8 mouse cellular contexts compared by ENCODE assay signal in genomic region chr13:12502665-12503237, GRCm38 (mm10). TPM values are rescaled to one million over a fixed set of nuclear protein-coding genes. Genes with fewer than 3 reads are reported as not detected.
DNase-seq lines count a peak whose midpoint lies in the region; ATAC-seq and TF ChIP-seq lines count a peak whose summit lies in the region.
"Had no signal": no experiment of that assay in that cellular context is flagged by ENCODE, and none has a peak within 500 bp of the region (broad histone marks: within the 10 kb centered on the region; RNA-seq: fewer than 3 reads in every experiment).

No protein-coding gene starts in this region.

- H3K4me3 ChIP-seq in spleen, adult 2 months (ENCODE audit: extremely low read depth, insufficient read depth, insufficient read length): no peak overlapping the region
- H3K4me3 ChIP-seq in embryonic facial prominence, embryonic 12.5 days: no peak overlapping the region
- H3K4me3 ChIP-seq in limb, embryonic 12.5 days (replicated peaks): no peak overlapping the region
- H3K4me3 ChIP-seq in stomach, embryonic 15.5 days (replicated peaks): no peak overlapping the region
- no peak overlapping the region for H3K4me3 ChIP-seq in intestine, embryonic 16.5 days (ENCODE audit: low read length)

- no peak overlapping the region for H3K9ac ChIP-seq in embryonic facial prominence, embryonic 12.5 days
- no peak overlapping the region for H3K9ac ChIP-seq in limb, embryonic 12.5 days (replicated peaks)
- no peak overlapping the region for H3K9ac ChIP-seq in stomach, embryonic 15.5 days
- no peak overlapping the region for H3K9ac ChIP-seq in intestine, embryonic 16.5 days (ENCODE audit: low read depth, low read length)

- no peak overlapping the region for H3K4me2 ChIP-seq in embryonic facial prominence, embryonic 12.5 days (replicated peaks)
- H3K4me2 ChIP-seq in limb, embryonic 12.5 days: no peak overlapping the region
- no peak overlapping the region for H3K4me2 ChIP-seq in stomach, embryonic 15.5 days
- H3K4me2 ChIP-seq in intestine, embryonic 16.5 days (ENCODE audit: low read depth, low read length): no peak overlapping the region

- TF ChIP-seq CTCF in spleen, adult 2 months (IDR thresholded peaks at IDR 0.05; ENCODE audit: extremely low read depth, insufficient read depth, insufficient read length, insufficient replicate concordance): no peak

- TF ChIP-seq POLR2A in spleen, adult 2 months (IDR thresholded peaks at IDR 0.05; ENCODE audit: low read depth, low read length): no peak

- no peaks in the 10 kb centered on the region for H3K27me3 ChIP-seq in spleen, adult 2 months (ENCODE audit: control insufficient read depth, insufficient read depth, low read length)
- H3K27me3 ChIP-seq in embryonic facial prominence, embryonic 12.5 days: no peaks in the 10 kb centered on the region
- H3K27me3 ChIP-seq in limb, embryonic 12.5 days: no peaks in the 10 kb centered on the region
- H3K27me3 ChIP-seq in stomach, embryonic 15.5 days (replicated peaks): no peaks in the 10 kb centered on the region
- H3K27me3 ChIP-seq in intestine, embryonic 16.5 days (replicated peaks; ENCODE audit: control insufficient read depth, insufficient read depth, low read length): no peaks in the 10 kb centered on the region

- H3K27ac ChIP-seq in spleen, adult 2 months (ENCODE audit: insufficient read depth, low read length): peak overlapping the region; percentile 63
- peak overlapping the region; percentile 76 for H3K27ac ChIP-seq in embryonic facial prominence, embryonic 12.5 days
- H3K27ac ChIP-seq in limb, embryonic 12.5 days: 0 out of 2 replicates have a peak overlapping the region, but pooled peaks have one; percentile 41
- H3K27ac ChIP-seq in stomach, embryonic 15.5 days: peak overlapping the region; percentile 52; the same call in 1 of the 2 replicates
- no peak overlapping the region for H3K27ac ChIP-seq in intestine, embryonic 16.5 days (ENCODE audit: low read length)

- H3K36me3 ChIP-seq in spleen, adult 2 months (ENCODE audit: control insufficient read depth, insufficient read depth, low read length): no peaks in the 10 kb centered on the region
- no peaks in the 10 kb centered on the region for H3K36me3 ChIP-seq in embryonic facial prominence, embryonic 12.5 days
- H3K36me3 ChIP-seq in limb, embryonic 12.5 days: no peaks in the 10 kb centered on the region
- no peaks in the 10 kb centered on the region for H3K36me3 ChIP-seq in stomach, embryonic 15.5 days
- H3K36me3 ChIP-seq in intestine, embryonic 16.5 days (ENCODE audit: control insufficient read depth, insufficient read depth, low read length): no peaks in the 10 kb centered on the region

- ATAC-seq in embryonic facial prominence, embryonic 12.5 days (ENCODE audit: insufficient number of reproducible peaks, insufficient read depth, low FRiP score, low TSS enrichment): no peak; the same call in 1 of the 2 replicates
- ATAC-seq in limb, embryonic 12.5 days (ENCODE audit: insufficient number of reproducible peaks, insufficient read depth, low FRiP score, low TSS enrichment, low read depth): no peak
- no peak for ATAC-seq in stomach, embryonic 15.5 days (ENCODE audit: insufficient read depth, low FRiP score, low read depth)
- no peak for ATAC-seq in intestine, embryonic 16.5 days

- peaks cover 18% of the 10 kb centered on the region; the same call in 1 of the 2 replicates for H3K4me1 ChIP-seq in spleen, adult 2 months (ENCODE audit: control insufficient read depth, insufficient read depth, insufficient read length)
- H3K4me1 ChIP-seq in embryonic facial prominence, embryonic 12.5 days: peaks cover 10% of the 10 kb centered on the region; the same call in 1 of the 2 replicates
- 0 out of 2 replicates have a peak, but pooled peaks cover 5% of the 10 kb centered on the region for H3K4me1 ChIP-seq in limb, embryonic 12.5 days (replicated peaks)
- peaks cover 7% of the 10 kb centered on the region for H3K4me1 ChIP-seq in stomach, embryonic 15.5 days
- no peaks in the 10 kb centered on the region for H3K4me1 ChIP-seq in intestine, embryonic 16.5 days (ENCODE audit: control insufficient read depth, insufficient read depth, low read length)

- no peaks in the 10 kb centered on the region for H3K9me3 ChIP-seq in embryonic facial prominence, embryonic 12.5 days
- H3K9me3 ChIP-seq in limb, embryonic 12.5 days: no peaks in the 10 kb centered on the region
- no peaks in the 10 kb centered on the region for H3K9me3 ChIP-seq in stomach, embryonic 15.5 days
- no peaks in the 10 kb centered on the region for H3K9me3 ChIP-seq in intestine, embryonic 16.5 days (ENCODE audit: control insufficient read depth, low read length)

- DNase-seq in spleen, adult 2 months (ENCODE audit: low read depth in 1 of 2, low spot score in 2 of 2): no peak
- DNase-seq in spleen, postnatal 14 days (ENCODE audit: low spot score in 2 of 2): no peak
- DNase-seq in cerebellum, postnatal 25 days: no peak
- DNase-seq: cerebellum, adult 18-20 months had no signal

- 29% methylated on average over 4 of the region's 4 CpGs for WGBS in spleen, adult 2 months
- 54% methylated on average over 4 of the region's 4 CpGs for WGBS in embryonic facial prominence, embryonic 12.5 days
- WGBS in limb, embryonic 12.5 days: 61% methylated on average over 4 of the region's 4 CpGs
- WGBS in stomach, embryonic 15.5 days: 29% methylated on average over 4 of the region's 4 CpGs
- 38% methylated on average over 4 of the region's 4 CpGs for WGBS in intestine, embryonic 16.5 days

RNA-seq across cellular contexts. Expression of gene Edaradd, which starts 17.5 kb away (rescaled TPM):
- 4.0 and 5.7 TPM in 2 replicates for polyA plus RNA-seq in spleen, adult 2 months (2012; rRNA removed)
- polyA plus RNA-seq in embryonic facial prominence, embryonic 12.5 days (2016; fragmentation: Nextera tagmentation; extraction: Ambion mirVana): 4.1 and 4.6 TPM in 2 replicates
- polyA plus RNA-seq in limb, embryonic 12.5 days (2016; fragmentation: Nextera tagmentation; extraction: Ambion mirVana): 2.3 and 2.5 TPM in 2 replicates
- polyA plus RNA-seq in stomach, embryonic 15.5 days (2015; fragmentation: Nextera tagmentation; extraction: Ambion mirVana): 5.7 and 6.1 TPM in 2 replicates
- polyA plus RNA-seq in intestine, embryonic 16.5 days (2015; fragmentation: Nextera tagmentation; extraction: Ambion mirVana): 1.7 TPM in 2 replicates

RNA-seq across cellular contexts. Expression of gene Lgals8, which starts 38.0 kb away (rescaled TPM):
- polyA plus RNA-seq in spleen, adult 2 months (2012; rRNA removed): 21.7 and 23.5 TPM in 2 replicates
- 18.0 and 20.5 TPM in 2 replicates for polyA plus RNA-seq in embryonic facial prominence, embryonic 12.5 days (2016; fragmentation: Nextera tagmentation; extraction: Ambion mirVana)
- 13.0 TPM in 2 replicates for polyA plus RNA-seq in limb, embryonic 12.5 days (2016; fragmentation: Nextera tagmentation; extraction: Ambion mirVana)
- polyA plus RNA-seq in stomach, embryonic 15.5 days (2015; fragmentation: Nextera tagmentation; extraction: Ambion mirVana): 26.8 and 28.5 TPM in 2 replicates
- polyA plus RNA-seq in intestine, embryonic 16.5 days (2015; fragmentation: Nextera tagmentation; extraction: Ambion mirVana): 39.3 and 42.5 TPM in 2 replicates
